Mouse (Mus musculus) cerebellum, adult 18-20 months (tissue): ENCODE measurements around the gene Hoxb2.

Experiments used
- DNase-seq, 2 experiments: peaks; one replicate each; pipeline ENCODE4 v3.0.0; 2021

Gene Hoxb2

GRCm38 (mm10) chr11:96352691-96353521, 2.6 kb downstream of the Hoxb2 start:
- DNase-seq = no peak

- DNase-seq = no peak
Observed at GRCm38 (mm10) chr11:96353522-96353841, 3.2 kb downstream of the Hoxb2 start.

- no peak for DNase-seq
Observed at GRCm38 (mm10) chr11:96353939-96354338, 3.6 kb downstream of the Hoxb2 start.

GRCm38 (mm10) chr11:96354376-96354775, 4.1 kb downstream of the Hoxb2 start:
- no peak for DNase-seq

GRCm38 (mm10) chr11:96354801-96355311, 4.5 kb downstream of the Hoxb2 start:
- DNase-seq = no peak

GRCm38 (mm10) chr11:96363807-96364206, 13.5 kb downstream of the Hoxb2 start:
- no peak for DNase-seq

- no peak for DNase-seq
Observed at GRCm38 (mm10) chr11:96365441-96366091, 15.2 kb downstream of the Hoxb2 start, which contains the start of gene Hoxb1. TSS of gene Hoxb1 (plus strand) at chr11:96365752.

- no peak for DNase-seq
Observed at GRCm38 (mm10) chr11:96366092-96367041, 16.0 kb downstream of the Hoxb2 start.

- no peak for DNase-seq
Observed at GRCm38 (mm10) chr11:96367141-96367540, 16.8 kb downstream of the Hoxb2 start.

- no peak for DNase-seq
Observed at GRCm38 (mm10) chr11:96368686-96369085, 18.4 kb downstream of the Hoxb2 start.

GRCm38 (mm10) chr11:96369140-96369539, 18.8 kb downstream of the Hoxb2 start:
- no peak for DNase-seq

- DNase-seq = no peak
Observed at GRCm38 (mm10) chr11:96371726-96372125, 21.4 kb downstream of the Hoxb2 start.

- no peak for DNase-seq
Observed at GRCm38 (mm10) chr11:96372519-96372918, 22.2 kb downstream of the Hoxb2 start.

- DNase-seq = no peak
Observed at GRCm38 (mm10) chr11:96374810-96375209, 24.5 kb downstream of the Hoxb2 start.

GRCm38 (mm10) chr11:96383381-96383780, 33.1 kb downstream of the Hoxb2 start:
- no peak for DNase-seq

GRCm38 (mm10) chr11:96387635-96388034, 37.3 kb downstream of the Hoxb2 start:
- DNase-seq = no peak

- DNase-seq = no peak
Observed at GRCm38 (mm10) chr11:96396772-96397626, 46.7 kb downstream of the Hoxb2 start.

GRCm38 (mm10) chr11:96397806-96398335, 47.5 kb downstream of the Hoxb2 start:
- DNase-seq = no peak

- DNase-seq = no peak
Observed at GRCm38 (mm10) chr11:96399923-96400322, 49.6 kb downstream of the Hoxb2 start.
